Mouse (Mus musculus): ENCODE measurements around the gene Dhrs3. TPM values are rescaled to one million over a fixed set of nuclear protein-coding genes. Genes with fewer than 3 reads are reported as not detected.

The Dhrs3 gene
- polyA plus RNA-seq (2015; fragmentation: Nextera tagmentation; extraction: Ambion mirVana), result 199 and 233 TPM in 2 replicates

- peak within 1 kb of the TSS; percentile 97 for H3K27ac ChIP-seq
- H3K4me1 ChIP-seq (replicated peaks; ENCODE audit: insufficient read depth, low read length), result peaks cover 18% of the 10 kb centered on the region
- peak within 1 kb of the TSS; percentile 66 for H3K4me3 ChIP-seq (replicated peaks; ENCODE audit: low read depth, low read length)
- H3K9me3 ChIP-seq (replicated peaks; ENCODE audit: low read length), result no peaks in the 10 kb centered on the region
- ATAC-seq (replicated peaks; ENCODE audit: low FRiP score, low read depth), result peak; percentile 83
- peak within 1 kb of the TSS; percentile 91 for H3K9ac ChIP-seq (ENCODE audit: low read depth, low read length)
- WGBS, result under 1% methylated on average over 54 of the region's 55 CpGs
- TF ChIP-seq CTCF (IDR thresholded peaks at IDR 0.05; ENCODE audit: low read depth), result peak; percentile 10
- peak within 1 kb of the TSS; percentile 62 for H3K4me2 ChIP-seq (ENCODE audit: low read length)
- no peaks in the 10 kb centered on the region for H3K36me3 ChIP-seq (ENCODE audit: insufficient read depth, low read length)
- no peaks in the 10 kb centered on the region for H3K27me3 ChIP-seq (ENCODE audit: insufficient read depth, low read length)
- peak; percentile 98 for DNase-seq (ENCODE audit: low spot score)
These were observed at the start of gene Dhrs3 for GRCm38 (mm10) chr4:144892133-144892936. TSS of gene Dhrs3 (plus strand) at chr4:144892827.

GRCm38 (mm10) chr4:144861756-144862505 lies 30.7 kb upstream of the Dhrs3 start:
- H3K9me3 ChIP-seq (replicated peaks; ENCODE audit: low read length), result no peaks in the 10 kb centered on the region
- TF ChIP-seq CTCF (IDR thresholded peaks at IDR 0.05; ENCODE audit: low read depth), result no peak
- H3K27me3 ChIP-seq (ENCODE audit: insufficient read depth, low read length), result no peaks in the 10 kb centered on the region
- no peak overlapping the region for H3K27ac ChIP-seq
- WGBS, result 86% methylated on average over 3 of the region's 3 CpGs
- DNase-seq (ENCODE audit: low spot score), result no peak
- H3K4me2 ChIP-seq (ENCODE audit: low read length), result no peak overlapping the region
- no peak overlapping the region for H3K9ac ChIP-seq (ENCODE audit: low read depth, low read length)
- no peaks in the 10 kb centered on the region for H3K36me3 ChIP-seq (ENCODE audit: insufficient read depth, low read length)
- no peaks in the 10 kb centered on the region for H3K4me1 ChIP-seq (replicated peaks; ENCODE audit: insufficient read depth, low read length)
- H3K4me3 ChIP-seq (replicated peaks; ENCODE audit: low read depth, low read length), result no peak overlapping the region
- no peak for ATAC-seq (replicated peaks; ENCODE audit: low FRiP score, low read depth)

GRCm38 (mm10) chr4:144867926-144868325 lies 24.7 kb upstream of the Dhrs3 start:
- H3K4me1 ChIP-seq (replicated peaks; ENCODE audit: insufficient read depth, low read length), result no peaks in the 10 kb centered on the region
- no peaks in the 10 kb centered on the region for H3K36me3 ChIP-seq (ENCODE audit: insufficient read depth, low read length)
- H3K4me3 ChIP-seq (replicated peaks; ENCODE audit: low read depth, low read length), result no peak overlapping the region
- H3K27me3 ChIP-seq (ENCODE audit: insufficient read depth, low read length), result no peaks in the 10 kb centered on the region
- WGBS, result 83% methylated on average over 5 of the region's 5 CpGs
- no peak overlapping the region for H3K4me2 ChIP-seq (ENCODE audit: low read length)
- H3K9me3 ChIP-seq (replicated peaks; ENCODE audit: low read length), result no peaks in the 10 kb centered on the region
- H3K9ac ChIP-seq (ENCODE audit: low read depth, low read length), result no peak overlapping the region
- no peak for TF ChIP-seq CTCF (IDR thresholded peaks at IDR 0.05; ENCODE audit: low read depth)
- ATAC-seq (replicated peaks; ENCODE audit: low FRiP score, low read depth) (no peak), DNase-seq (ENCODE audit: low spot score) (no peak)
- no peak overlapping the region for H3K27ac ChIP-seq

GRCm38 (mm10) chr4:144868584-144868983 lies 24.0 kb upstream of the Dhrs3 start:
- Histone ChIP-seq H3K4me1 (replicated peaks; ENCODE audit: insufficient read depth, low read length) (no peaks in the 10 kb centered on the region), H3K4me2 (ENCODE audit: low read length) (no peak overlapping the region), H3K27ac (no peak overlapping the region), H3K9ac (ENCODE audit: low read depth, low read length) (no peak overlapping the region), H3K27me3 (ENCODE audit: insufficient read depth, low read length) (no peaks in the 10 kb centered on the region), H3K36me3 (ENCODE audit: insufficient read depth, low read length) (no peaks in the 10 kb centered on the region), H3K4me3 (replicated peaks; ENCODE audit: low read depth, low read length) (no peak overlapping the region), H3K9me3 (replicated peaks; ENCODE audit: low read length) (no peaks in the 10 kb centered on the region)
- no peak for TF ChIP-seq CTCF (IDR thresholded peaks at IDR 0.05; ENCODE audit: low read depth)
- DNase-seq (ENCODE audit: low spot score), result no peak
- 87% methylated on average over 4 of the region's 4 CpGs for WGBS
- ATAC-seq (replicated peaks; ENCODE audit: low FRiP score, low read depth), result no peak

- no peak for ATAC-seq (replicated peaks; ENCODE audit: low FRiP score, low read depth)
- Histone ChIP-seq H3K27ac (no peak overlapping the region), H3K9ac (ENCODE audit: low read depth, low read length) (no peak overlapping the region), H3K27me3 (ENCODE audit: insufficient read depth, low read length) (no peaks in the 10 kb centered on the region), H3K36me3 (ENCODE audit: insufficient read depth, low read length) (no peaks in the 10 kb centered on the region), H3K4me2 (ENCODE audit: low read length) (no peak overlapping the region), H3K4me1 (replicated peaks; ENCODE audit: insufficient read depth, low read length) (no peaks in the 10 kb centered on the region), H3K9me3 (replicated peaks; ENCODE audit: low read length) (no peaks in the 10 kb centered on the region), H3K4me3 (replicated peaks; ENCODE audit: low read depth, low read length) (no peak overlapping the region)
- WGBS, result 37% methylated on average over 6 of the region's 6 CpGs
- DNase-seq (ENCODE audit: low spot score), result peak; percentile 59
- TF ChIP-seq CTCF (IDR thresholded peaks at IDR 0.05; ENCODE audit: low read depth), result peak; percentile 65
These were observed 19.7 kb upstream of the Dhrs3 start for GRCm38 (mm10) chr4:144872905-144873304.

GRCm38 (mm10) chr4:144875576-144876093 lies 17.0 kb upstream of the Dhrs3 start:
- Histone ChIP-seq H3K36me3 (ENCODE audit: insufficient read depth, low read length) (no peaks in the 10 kb centered on the region), H3K27ac (no peak overlapping the region), H3K4me3 (replicated peaks; ENCODE audit: low read depth, low read length) (no peak overlapping the region), H3K27me3 (ENCODE audit: insufficient read depth, low read length) (no peaks in the 10 kb centered on the region), H3K9me3 (replicated peaks; ENCODE audit: low read length) (no peaks in the 10 kb centered on the region), H3K9ac (ENCODE audit: low read depth, low read length) (no peak overlapping the region), H3K4me1 (replicated peaks; ENCODE audit: insufficient read depth, low read length) (no peaks in the 10 kb centered on the region), H3K4me2 (ENCODE audit: low read length) (no peak overlapping the region)
- no peak for ATAC-seq (replicated peaks; ENCODE audit: low FRiP score, low read depth)
- peak; percentile 51 for DNase-seq (ENCODE audit: low spot score)
- WGBS, result 62% methylated on average over 2 of the region's 2 CpGs
- TF ChIP-seq CTCF (IDR thresholded peaks at IDR 0.05; ENCODE audit: low read depth), result no peak

All from kidney, postnatal 0 days (tissue).